ENCODE assay signal across 13 mouse cellular contexts in genomic region chr5:133025121-133025520, GRCm38 (mm10).
"Had no signal": no experiment of that assay in that cellular context is flagged by ENCODE, and none has a peak within 500 bp of the region (broad histone marks: within the 10 kb centered on the region; RNA-seq: fewer than 3 reads in every experiment).

No protein-coding gene starts in this region.

- DNase-seq: lung, adult 18-20 months; lung, embryonic 14.5 days; lung, postnatal 10 days; lung, postnatal 4 days; midbrain, embryonic 14.5 days; retina, postnatal 1 day; right cerebral cortex, adult 18-20 months; right cerebral cortex, postnatal 25 days; right cerebral cortex, postnatal 4 days; spleen, adult 18-20 months; thymus, adult 18-20 months; thymus, postnatal 14 days; thymus, postnatal 36 days had no signal
